Comparison of ENCODE assay signal across 15 mouse cellular contexts in genomic region chr2:117438079-117438478, GRCm38 (mm10).
DNase-seq lines count a peak whose midpoint lies in the region; ATAC-seq and TF ChIP-seq lines count a peak whose summit lies in the region.
"Had no signal": no experiment of that assay in that cellular context is flagged by ENCODE, and none has a peak within 500 bp of the region (broad histone marks: within the 10 kb centered on the region; RNA-seq: fewer than 3 reads in every experiment).

No protein-coding gene starts in this region.

- 0 out of 2 replicates have a peak, but pooled peaks cover 3% of the 10 kb centered on the region for H3K4me1 ChIP-seq in forebrain, embryonic 13.5 days
- peaks cover 13% of the 10 kb centered on the region; the same call in 1 of the 2 replicates for H3K4me1 ChIP-seq in forebrain, embryonic 15.5 days
- H3K4me1 ChIP-seq in lung, embryonic 14.5 days (ENCODE audit: insufficient read depth) = no peaks in the 10 kb centered on the region
- H3K4me1 ChIP-seq: heart, embryonic 15.5 days; liver, embryonic 13.5 days; midbrain, embryonic 15.5 days had no signal

- in situ Hi-C loops in Patski (cut with MboI; ENCODE audit: low pct_unique_long_range_greater_than_20kb) = loop anchor here (10.0 kb wide), 1 partner anchor 93 kb away; the partner anchor contains the start of gene Rasgrp1

- no peak overlapping the region for H3K4me3 ChIP-seq in forebrain, embryonic 13.5 days
- H3K4me3 ChIP-seq in forebrain, embryonic 15.5 days = no peak overlapping the region
- H3K4me3 ChIP-seq in lung, embryonic 14.5 days (ENCODE audit: low read depth, low read length) = no peak overlapping the region
- H3K4me3 ChIP-seq: heart, embryonic 15.5 days; liver, embryonic 13.5 days; midbrain, embryonic 15.5 days had no signal

- POLR2A ChIA-PET in Patski (lab: Charles Lee) = interaction anchor here (0.6 kb wide), 1 partner anchor 318 kb away, joined by 4 read pairs; no protein-coding TSS in a partner anchor

- WGBS in forebrain, embryonic 13.5 days = 85% methylated on average over 12 of the region's 12 CpGs
- 87% methylated on average over 12 of the region's 12 CpGs for WGBS in forebrain, embryonic 15.5 days
- 83% methylated on average over 12 of the region's 12 CpGs for WGBS in lung, embryonic 14.5 days

- TF ChIP-seq CTCF in lung, embryonic 14.5 days (IDR thresholded peaks at IDR 0.05; ENCODE audit: low read depth) = peak; percentile 27; the same call in 1 of the 2 replicates
- peak; percentile 55 for TF ChIP-seq CTCF in Patski (IDR thresholded peaks at IDR 0.05)

- no peak for ATAC-seq in forebrain, embryonic 13.5 days
- ATAC-seq in forebrain, embryonic 15.5 days (replicated peaks) = no peak
- no peak for ATAC-seq in lung, embryonic 14.5 days (ENCODE audit: insufficient read depth)
- no peak for ATAC-seq in Patski

- 0 out of 2 replicates have a peak overlapping the region, but pooled peaks have one; percentile 55 for H3K27ac ChIP-seq in forebrain, embryonic 13.5 days
- no peak overlapping the region for H3K27ac ChIP-seq in forebrain, embryonic 15.5 days (replicated peaks)
- H3K27ac ChIP-seq in lung, embryonic 14.5 days (ENCODE audit: low read depth) = no peak overlapping the region
- H3K27ac ChIP-seq: heart, embryonic 15.5 days; liver, embryonic 13.5 days; macrophage; midbrain, embryonic 15.5 days had no signal

- H3K9me3 ChIP-seq in forebrain, embryonic 13.5 days (replicated peaks) = no peaks in the 10 kb centered on the region
- H3K9me3 ChIP-seq in forebrain, embryonic 15.5 days = no peaks in the 10 kb centered on the region
- no peaks in the 10 kb centered on the region for H3K9me3 ChIP-seq in lung, embryonic 14.5 days (ENCODE audit: low read depth, low read length)
- H3K9me3 ChIP-seq: heart, embryonic 15.5 days; liver, embryonic 13.5 days; midbrain, embryonic 15.5 days had no signal

- CTCF ChIA-PET in Patski (lab: Charles Lee) = interaction anchor here (0.7 kb wide), 1 partner anchor 175 kb away, joined by 3 read pairs; no protein-coding TSS in a partner anchor

- DNase-seq in lung, embryonic 14.5 days = no peak
- DNase-seq in lung, postnatal 25 days (ENCODE audit: low spot score) = no peak
- DNase-seq in Patski (ENCODE audit: low read depth, low spot score) = no peak
- peak; percentile 51 for DNase-seq in testis, postnatal 10 days (ENCODE audit: low spot score)
- no peak for DNase-seq in right cerebral cortex, postnatal 36 days (ENCODE audit: low spot score in 2 of 2)
- no peak for DNase-seq in gastrocnemius, adult 18-20 months (ENCODE audit: low spot score)
- DNase-seq: gastrocnemius, postnatal 14 days; kidney, postnatal 14 days; liver, embryonic 13.5 days had no signal

- H3K4me2 ChIP-seq in forebrain, embryonic 13.5 days = no peak overlapping the region
- H3K4me2 ChIP-seq in forebrain, embryonic 15.5 days (replicated peaks) = no peak overlapping the region
- no peak overlapping the region for H3K4me2 ChIP-seq in lung, embryonic 14.5 days
- H3K4me2 ChIP-seq: heart, embryonic 15.5 days; liver, embryonic 13.5 days; midbrain, embryonic 15.5 days had no signal

- no peaks in the 10 kb centered on the region for H3K36me3 ChIP-seq in forebrain, embryonic 13.5 days (ENCODE audit: poor library complexity, severe bottlenecking)
- H3K36me3 ChIP-seq in forebrain, embryonic 15.5 days = no peaks in the 10 kb centered on the region
- no peaks in the 10 kb centered on the region for H3K36me3 ChIP-seq in lung, embryonic 14.5 days (ENCODE audit: insufficient read depth)
- H3K36me3 ChIP-seq: heart, embryonic 15.5 days; liver, embryonic 13.5 days; midbrain, embryonic 15.5 days had no signal

- no peaks in the 10 kb centered on the region for H3K27me3 ChIP-seq in forebrain, embryonic 13.5 days
- H3K27me3 ChIP-seq in forebrain, embryonic 15.5 days = no peaks in the 10 kb centered on the region
- H3K27me3 ChIP-seq in lung, embryonic 14.5 days (ENCODE audit: insufficient read depth, low read length) = no peaks in the 10 kb centered on the region
- peaks cover 3% of the 10 kb centered on the region for H3K27me3 ChIP-seq in Patski
- H3K27me3 ChIP-seq: CH12.LX; heart, embryonic 15.5 days; liver, embryonic 13.5 days; midbrain, embryonic 15.5 days had no signal

- no peak overlapping the region for H3K9ac ChIP-seq in forebrain, embryonic 13.5 days
- no peak overlapping the region for H3K9ac ChIP-seq in forebrain, embryonic 15.5 days (replicated peaks)
- H3K9ac ChIP-seq in lung, embryonic 14.5 days = no peak overlapping the region
- H3K9ac ChIP-seq: heart, embryonic 15.5 days; liver, embryonic 13.5 days; midbrain, embryonic 15.5 days had no signal
